Mouse (Mus musculus) spleen, adult 2 months (tissue): ENCODE results near the gene Bag1. TPM values are rescaled to one million over a fixed set of nuclear protein-coding genes. Genes with fewer than 3 reads are reported as not detected.
A peak's percentile ranks its signal among the peaks of the same experiment; 100 is the strongest.

ENCODE experiments used
- DNase-seq, 2 experiments: peaks; one replicate each; pipeline versions ENCODE4 v3.0.0 to v3.0.0-alpha.2; 2012 to 2021; ENCODE audit warnings: low spot score in 2 of 2, low read depth in 1 of 2
- H3K27ac ChIP-seq: fragments of 200-500 bp; 2 replicates; pipeline ENCODE4 v1.5.1; 2012; ENCODE audit warnings: low read length, inconsistent platforms; ENCODE audit not compliant: insufficient read depth
- H3K27me3 ChIP-seq: fragments of 200-500 bp; 2 replicates; pipeline ENCODE4 v1.6.1; 2012; ENCODE audit warnings: mild to moderate bottlenecking, moderate library complexity, low read length, inconsistent platforms; ENCODE audit not compliant: control insufficient read depth, insufficient read depth
- H3K36me3 ChIP-seq: fragments of 200-500 bp; 2 replicates; pipeline ENCODE4 v1.6.1; 2012; ENCODE audit warnings: mild to moderate bottlenecking, low read length, inconsistent platforms; ENCODE audit not compliant: control insufficient read depth, insufficient read depth
- H3K4me1 ChIP-seq: fragments of 200-500 bp; 2 replicates; pipeline ENCODE4 v1.6.1; 2011; ENCODE audit warnings: inconsistent platforms; ENCODE audit not compliant: control insufficient read depth, insufficient read depth, insufficient read length
- H3K4me3 ChIP-seq: fragments of 200-500 bp; 2 replicates; pipeline ENCODE4 v1.5.1; 2011; ENCODE audit warnings: mild to moderate bottlenecking, inconsistent platforms; ENCODE audit not compliant: insufficient read depth, insufficient read length; ENCODE audit errors: extremely low read depth
- CTCF ChIP-seq: fragments of 200-500 bp; IDR thresholded peaks from 2 replicates; pipeline ENCODE4 v1.5.1; 2011; ENCODE audit warnings: mild to moderate bottlenecking, inconsistent platforms; ENCODE audit not compliant: insufficient read depth, insufficient read length, insufficient replicate concordance; ENCODE audit errors: extremely low read depth
- POLR2A ChIP-seq: fragments of 200-500 bp; IDR thresholded peaks from 2 replicates; pipeline ENCODE4 v1.6.1; 2011; ENCODE audit warnings: low read depth, low read length, inconsistent platforms
- WGBS: fragments of 180-500 bp; shearing (Covaris S2); methylation state at CpG from one replicate; pipeline ENCODE4 v1.1.7; 2018; 5-methylcytosine and 5-hydroxymethylcytosine counted together
- polyA plus RNA-seq: library from polyadenylated mRNA; depleted of rRNA; stranded (reverse); fragments of >200 nt; gene quantifications from 2 replicates; pipeline ENCODE4 v1.2.3, GENCODE M21; 2012

Bag1 gene
- polyA plus RNA-seq, 1 experiment, result 43.8 TPM

- Histone ChIP-seq H3K27me3 (no peaks in the 10 kb centered on the region), H3K4me1 (no peaks in the 10 kb centered on the region), H3K27ac (no peak overlapping the region), H3K4me3 (no peak overlapping the region), H3K36me3 (no peaks in the 10 kb centered on the region)
- TF ChIP-seq CTCF (no peak), POLR2A (no peak)
- WGBS, result 52% methylated on average over 1 of the region's 1 CpGs
- peak in 1 of 2 experiments; percentile 27 for DNase-seq
Measured at GRCm38 (mm10) chr4:40906298-40906697, 41.8 kb downstream of the Bag1 start.

- Histone ChIP-seq H3K36me3 (no peaks in the 10 kb centered on the region), H3K27ac (no peak overlapping the region), H3K27me3 (no peaks in the 10 kb centered on the region), H3K4me3 (no peak overlapping the region), H3K4me1 (no peaks in the 10 kb centered on the region)
- WGBS, result 92% methylated on average over 4 of the region's 4 CpGs
- TF ChIP-seq POLR2A (no peak), CTCF (no peak)
- DNase-seq, result no peak
Measured at GRCm38 (mm10) chr4:40900612-40901011, 47.5 kb downstream of the Bag1 start.

- Histone ChIP-seq H3K27me3 (no peaks in the 10 kb centered on the region), H3K4me1 (no peaks in the 10 kb centered on the region), H3K4me3 (no peak overlapping the region), H3K36me3 (no peaks in the 10 kb centered on the region), H3K27ac (no peak overlapping the region)
- no peak for DNase-seq
- TF ChIP-seq POLR2A (no peak), CTCF (no peak)
- 91% methylated on average over 3 of the region's 3 CpGs for WGBS
Measured at GRCm38 (mm10) chr4:40900071-40900470, 48.0 kb downstream of the Bag1 start.

GRCm38 (mm10) chr4:40899264-40899663, 48.8 kb downstream of the Bag1 start:
- WGBS, result 94% methylated on average over 2 of the region's 2 CpGs
- Histone ChIP-seq H3K4me1 (no peaks in the 10 kb centered on the region), H3K4me3 (no peak overlapping the region), H3K36me3 (no peaks in the 10 kb centered on the region), H3K27ac (no peak overlapping the region), H3K27me3 (no peaks in the 10 kb centered on the region)
- no peak for DNase-seq
- no peak for TF ChIP-seq CTCF

GRCm38 (mm10) chr4:40898476-40899044, 49.5 kb downstream of the Bag1 start:
- Histone ChIP-seq H3K27ac (no peak overlapping the region), H3K36me3 (no peaks in the 10 kb centered on the region), H3K27me3 (no peaks in the 10 kb centered on the region), H3K4me1 (no peaks in the 10 kb centered on the region), H3K4me3 (no peak overlapping the region)
- TF ChIP-seq CTCF, result no peak
- TF ChIP-seq POLR2A, result no peak
- no peak for DNase-seq
- WGBS, result 94% methylated on average over 6 of the region's 6 CpGs

- TF ChIP-seq POLR2A (no peak), CTCF (no peak)
- DNase-seq, result no peak
- 96% methylated on average over 2 of the region's 2 CpGs for WGBS
- Histone ChIP-seq H3K27me3 (no peaks in the 10 kb centered on the region), H3K4me1 (no peaks in the 10 kb centered on the region), H3K4me3 (no peak overlapping the region), H3K27ac (no peak overlapping the region), H3K36me3 (no peaks in the 10 kb centered on the region)
Measured at GRCm38 (mm10) chr4:40895646-40896045, 52.4 kb downstream of the Bag1 start.

- H3K27ac ChIP-seq, result no peak overlapping the region
- WGBS, result 92% methylated on average over 3 of the region's 3 CpGs
- H3K4me3 ChIP-seq, result no peak overlapping the region
- H3K36me3 ChIP-seq, result no peaks in the 10 kb centered on the region
- TF ChIP-seq CTCF (no peak), POLR2A (no peak)
- no peak for DNase-seq
- H3K27me3 ChIP-seq, result no peaks in the 10 kb centered on the region
- no peaks in the 10 kb centered on the region for H3K4me1 ChIP-seq
Measured at GRCm38 (mm10) chr4:40895118-40895517, 53.0 kb downstream of the Bag1 start.
